Mouse (Mus musculus) adrenal gland, postnatal 4 days (tissue): ENCODE data around the gene Olfr883. TPM values are rescaled to one million over a fixed set of nuclear protein-coding genes. Genes with fewer than 3 reads are reported as not detected.

Experiments used
- DNase-seq, 2 experiments: peaks; one replicate each; pipeline ENCODE4 v3.0.0; 2021 to 2022; ENCODE audit warnings: low spot score in 2 of 2, mixed read lengths in 2 of 2
- long read RNA-seq, 2 experiments: library from polyadenylated mRNA; stranded (forward); transcript quantifications; one replicate each; pipeline ENCODE4 v2.0.0; 2021
- total RNA-seq, 2 experiments: library from RNA; stranded (reverse); gene quantifications; 2 replicates each; pipeline ENCODE4 v1.2.3; 2021

Gene Olfr883
- not detected for total RNA-seq
- long read RNA-seq, experiment 1, result 0 reads
- long read RNA-seq, experiment 2, result 0 reads

GRCm38 (mm10) chr9:38025508-38025907 is at the start of gene Olfr883:
TSS of gene Olfr883 (plus strand) at chr9:38025808.
- no peak for DNase-seq

GRCm38 (mm10) chr9:37991525-37991924 is 34.1 kb upstream of the Olfr883 start, which contains the start of gene Olfr881:
TSS of gene Olfr881 (plus strand) at chr9:37991825.
- no peak for DNase-seq

GRCm38 (mm10) chr9:37998581-37999204 is 26.9 kb upstream of the Olfr883 start:
- DNase-seq, result no peak

- DNase-seq, result no peak
These were observed 25.6 kb upstream of the Olfr883 start for GRCm38 (mm10) chr9:38000021-38000420.

- DNase-seq, result no peak
These were observed 20.6 kb downstream of the Olfr883 start, which contains the start of gene Olfr884 for GRCm38 (mm10) chr9:38046255-38046654. TSS of gene Olfr884 (plus strand) at chr9:38046555.

- DNase-seq, result no peak
These were observed 35.4 kb downstream of the Olfr883 start, which contains the start of gene Olfr885 for GRCm38 (mm10) chr9:38061022-38061421. TSS of gene Olfr885 (plus strand) at chr9:38061322.

Other genes starting within 250 kb of the Olfr883 start
- gene Olfr876, start 222.8 kb upstream of the Olfr883 start, total RNA-seq, result not detected
- not detected for gene Olfr877, start 171.5 kb upstream of the Olfr883 start, total RNA-seq
- not detected for gene Olfr145, start 129.1 kb upstream of the Olfr883 start, total RNA-seq
- not detected for gene Olfr878, start 108.0 kb upstream of the Olfr883 start, total RNA-seq
- not detected for gene Olfr881, start 34.0 kb upstream of the Olfr883 start, total RNA-seq
- gene Olfr884, start 20.7 kb downstream of the Olfr883 start, total RNA-seq, result not detected
- not detected for gene Olfr885, start 35.5 kb downstream of the Olfr883 start, total RNA-seq
- gene Olfr887, start 58.3 kb downstream of the Olfr883 start, total RNA-seq, result not detected
- not detected for gene Olfr888, start 82.3 kb downstream of the Olfr883 start, total RNA-seq
- under 1 TPM in 1 of 2 experiments, not detected in 1; 0.17 TPM for gene Olfr889, start 89.4 kb downstream of the Olfr883 start, total RNA-seq
- not detected for gene Olfr890, start 116.7 kb downstream of the Olfr883 start, total RNA-seq
- gene Olfr891, start 155.0 kb downstream of the Olfr883 start, total RNA-seq, result not detected
- gene Olfr893, start 182.6 kb downstream of the Olfr883 start, total RNA-seq, result not detected
- not detected for gene Olfr894, start 192.2 kb downstream of the Olfr883 start, total RNA-seq
- gene Olfr143, start 227.0 kb downstream of the Olfr883 start, total RNA-seq, result not detected
- not detected for gene Olfr895, start 242.0 kb downstream of the Olfr883 start, total RNA-seq